Comparison of ENCODE assay signal across 11 mouse cellular contexts in genomic region chr3:88592942-88593576, GRCm38 (mm10). TPM values are rescaled to one million over a fixed set of nuclear protein-coding genes. Genes with fewer than 3 reads are reported as not detected.
DNase-seq lines count a peak whose midpoint lies in the region; ATAC-seq and TF ChIP-seq lines count a peak whose summit lies in the region.
"Had no signal": no experiment of that assay in that cellular context is flagged by ENCODE, and none has a peak within 500 bp of the region (broad histone marks: within the 10 kb centered on the region; RNA-seq: fewer than 3 reads in every experiment).

No protein-coding gene starts in this region.

- DNase-seq in CD4-positive, CD25-positive, alpha-beta regulatory T cell, adult 2 months (ENCODE audit: low read depth, low spot score), result peak; percentile 54
- peak; percentile 44 for DNase-seq in MEL-GATA-1-ER (ENCODE audit: extremely low read depth, low read depth)
- DNase-seq in lung, adult 2 months, result peak; percentile 64
- peak; percentile 30 for DNase-seq in spleen, adult 12 weeks (ENCODE audit: low spot score)
- DNase-seq in limb, embryonic 10.5 days (ENCODE audit: low spot score), result no peak
- DNase-seq in embryo, embryonic 10 days (ENCODE audit: low spot score), result no peak
- no peak for DNase-seq in urinary bladder, postnatal 36 days (ENCODE audit: low spot score in 2 of 2)
- no peak for DNase-seq in hindbrain, embryonic 14.5 days (ENCODE audit: low spot score)
- DNase-seq: cerebellum, postnatal 36 days; gastrocnemius, postnatal 36 days had no signal

- peaks cover 12% of the 10 kb centered on the region for H3K4me1 ChIP-seq in lung, adult 2 months (ENCODE audit: control insufficient read depth, insufficient read depth, low read length)
- H3K4me1 ChIP-seq in limb, embryonic 10.5 days, result peaks cover 32% of the 10 kb centered on the region
- H3K4me1 ChIP-seq in hindbrain, embryonic 14.5 days (replicated peaks; ENCODE audit: control insufficient read depth, insufficient read depth, low read length), result no peaks in the 10 kb centered on the region

- no peaks in the 10 kb centered on the region for H3K27me3 ChIP-seq in limb, embryonic 10.5 days (ENCODE audit: low read depth, poor library complexity, severe bottlenecking)
- H3K27me3 ChIP-seq in hindbrain, embryonic 14.5 days (ENCODE audit: control insufficient read depth, insufficient read depth, low read length), result no peaks in the 10 kb centered on the region
- H3K27me3 ChIP-seq: midbrain, embryonic 12.5 days had no signal

- no peak overlapping the region for H3K9ac ChIP-seq in hindbrain, embryonic 14.5 days
- H3K9ac ChIP-seq: midbrain, embryonic 12.5 days had no signal

- H3K4me3 ChIP-seq in lung, adult 2 months (replicated peaks; ENCODE audit: extremely low read depth, low read depth, low read length), result peak overlapping the region; percentile 51
- no peak overlapping the region for H3K4me3 ChIP-seq in limb, embryonic 10.5 days
- no peak overlapping the region for H3K4me3 ChIP-seq in hindbrain, embryonic 14.5 days (replicated peaks; ENCODE audit: low read length)
- H3K4me3 ChIP-seq: midbrain, embryonic 12.5 days had no signal

- 0 out of 2 replicates have a peak, but pooled peaks have one; percentile 1 for TF ChIP-seq POLR2A in lung, adult 2 months (IDR thresholded peaks at IDR 0.05; ENCODE audit: borderline replicate concordance, extremely low read depth, low read depth, low read length)

- H3K36me3 ChIP-seq in limb, embryonic 10.5 days, result peaks cover 13% of the 10 kb centered on the region
- peaks cover 16% of the 10 kb centered on the region for H3K36me3 ChIP-seq in hindbrain, embryonic 14.5 days (replicated peaks; ENCODE audit: control insufficient read depth, insufficient read depth)

- no peaks in the 10 kb centered on the region for H3K9me3 ChIP-seq in limb, embryonic 10.5 days (replicated peaks)
- no peaks in the 10 kb centered on the region for H3K9me3 ChIP-seq in hindbrain, embryonic 14.5 days (ENCODE audit: control insufficient read depth, low read length)
- H3K9me3 ChIP-seq: midbrain, embryonic 12.5 days had no signal

- TF ChIP-seq CTCF in lung, adult 2 months (IDR thresholded peaks at IDR 0.05; ENCODE audit: insufficient read depth, low read length), result no peak

- WGBS in lung, adult 2 months, result 34% methylated on average over 10 of the region's 10 CpGs
- WGBS in limb, embryonic 10.5 days, result 70% methylated on average over 10 of the region's 10 CpGs
- WGBS in hindbrain, embryonic 14.5 days, result 75% methylated on average over 10 of the region's 10 CpGs

- H3K4me2 ChIP-seq in hindbrain, embryonic 14.5 days (replicated peaks), result no peak overlapping the region
- H3K4me2 ChIP-seq: midbrain, embryonic 12.5 days had no signal

- H3K27ac ChIP-seq in limb, embryonic 10.5 days, result no peak overlapping the region
- H3K27ac ChIP-seq in hindbrain, embryonic 14.5 days, result no peak overlapping the region
- H3K27ac ChIP-seq: midbrain, embryonic 12.5 days had no signal

- no peak for ATAC-seq in hindbrain, embryonic 14.5 days (ENCODE audit: low FRiP score)

RNA-seq across cellular contexts. Expression of gene Arhgef2, which starts 12.7 kb away (rescaled TPM):
- polyA plus RNA-seq in lung, adult 2 months (2012; rRNA removed), result 186 and 233 TPM in 2 replicates
- polyA plus RNA-seq in limb, embryonic 10.5 days (2016; fragmentation: Nextera tagmentation; extraction: Ambion mirVana), result 103 and 119 TPM in 2 replicates
- polyA plus RNA-seq in hindbrain, embryonic 14.5 days (2014; fragmentation: Nextera tagmentation; extraction: Ambion mirVana), result 96.0 and 115 TPM in 2 replicates

RNA-seq across cellular contexts. Expression of gene Ssr2, which starts 17.4 kb away (rescaled TPM):
- polyA plus RNA-seq in lung, adult 2 months (2012; rRNA removed), result 139 and 188 TPM in 2 replicates
- polyA plus RNA-seq in limb, embryonic 10.5 days (2016; fragmentation: Nextera tagmentation; extraction: Ambion mirVana), result 199 and 202 TPM in 2 replicates
- polyA plus RNA-seq in hindbrain, embryonic 14.5 days (2014; fragmentation: Nextera tagmentation; extraction: Ambion mirVana), result 117 and 129 TPM in 2 replicates

RNA-seq across cellular contexts. Expression of gene Ubqln4, which starts 39.5 kb away (rescaled TPM):
- 47.0 and 52.6 TPM in 2 replicates for polyA plus RNA-seq in lung, adult 2 months (2012; rRNA removed)
- polyA plus RNA-seq in limb, embryonic 10.5 days (2016; fragmentation: Nextera tagmentation; extraction: Ambion mirVana), result 78.8 and 79.5 TPM in 2 replicates
- polyA plus RNA-seq in hindbrain, embryonic 14.5 days (2014; fragmentation: Nextera tagmentation; extraction: Ambion mirVana), result 42.9 and 53.6 TPM in 2 replicates

RNA-seq across cellular contexts. Expression of gene Lamtor2, which starts 40.2 kb away (rescaled TPM):
- 116 and 135 TPM in 2 replicates for polyA plus RNA-seq in lung, adult 2 months (2012; rRNA removed)
- polyA plus RNA-seq in limb, embryonic 10.5 days (2016; fragmentation: Nextera tagmentation; extraction: Ambion mirVana), result 151 and 159 TPM in 2 replicates
- 102 and 107 TPM in 2 replicates for polyA plus RNA-seq in hindbrain, embryonic 14.5 days (2014; fragmentation: Nextera tagmentation; extraction: Ambion mirVana)

RNA-seq across cellular contexts. Expression of gene Rab25, which starts 45.0 kb away (rescaled TPM):
- 53.0 and 105 TPM in 2 replicates for polyA plus RNA-seq in lung, adult 2 months (2012; rRNA removed)
- polyA plus RNA-seq in limb, embryonic 10.5 days (2016; fragmentation: Nextera tagmentation; extraction: Ambion mirVana), result 1.7 and 3.7 TPM in 2 replicates
- 0.20 TPM in 1 of 2 replicates, not detected in the other for polyA plus RNA-seq in hindbrain, embryonic 14.5 days (2014; fragmentation: Nextera tagmentation; extraction: Ambion mirVana)

Comparison
In these comparisons a context has a peak if more than half of its experiments do, and no peak if none do; other contexts are left out.
1. DNase-seq: peak in CD4-positive, CD25-positive, alpha-beta regulatory T cell, adult 2 months (single experiment), MEL-GATA-1-ER (single experiment), lung, adult 2 months (single experiment) and spleen, adult 12 weeks (single experiment); none in limb, embryonic 10.5 days (single experiment), embryo, embryonic 10 days (single experiment), urinary bladder, postnatal 36 days (0 of 2) and hindbrain, embryonic 14.5 days (single experiment).